Mouse (Mus musculus) embryo, embryonic 10.5 days (tissue): Measurements from ENCODE around the gene Lef1.

ENCODE experiments used
- DNase-seq: peaks from one replicate; pipeline ENCODE4 v3.0.0-alpha.2; 2015; ENCODE audit warnings: low spot score

Lef1 gene

GRCm38 (mm10) chr3:131110191-131111150 lies at the start of gene Lef1:
Gene Lef1 (plus strand): TSS chr3:131110471.
- peak; percentile 89 for DNase-seq

- DNase-seq: no peak
Measured at GRCm38 (mm10) chr3:131065001-131065400, 45.3 kb upstream of the Lef1 start.

GRCm38 (mm10) chr3:131066171-131066570 lies 44.1 kb upstream of the Lef1 start:
- no peak for DNase-seq

- no peak for DNase-seq
Measured at GRCm38 (mm10) chr3:131068000-131068399, 42.3 kb upstream of the Lef1 start.

GRCm38 (mm10) chr3:131070210-131070609 lies 40.1 kb upstream of the Lef1 start:
- no peak for DNase-seq

GRCm38 (mm10) chr3:131072661-131073060 lies 37.6 kb upstream of the Lef1 start:
- no peak for DNase-seq

- no peak for DNase-seq
Measured at GRCm38 (mm10) chr3:131073946-131074345, 36.3 kb upstream of the Lef1 start.

- DNase-seq: no peak
Measured at GRCm38 (mm10) chr3:131078041-131078621, 32.1 kb upstream of the Lef1 start.

- no peak for DNase-seq
Measured at GRCm38 (mm10) chr3:131078719-131079118, 31.6 kb upstream of the Lef1 start.

- DNase-seq: peak; percentile 33
Measured at GRCm38 (mm10) chr3:131083722-131084121, 26.5 kb upstream of the Lef1 start.

GRCm38 (mm10) chr3:131084718-131085561 lies 25.3 kb upstream of the Lef1 start:
- peak; percentile 79 for DNase-seq

GRCm38 (mm10) chr3:131085978-131086377 lies 24.3 kb upstream of the Lef1 start:
- DNase-seq: no peak

- peak; percentile 31 for DNase-seq
Measured at GRCm38 (mm10) chr3:131089721-131090120, 20.6 kb upstream of the Lef1 start.

- no peak for DNase-seq
Measured at GRCm38 (mm10) chr3:131092113-131092512, 18.2 kb upstream of the Lef1 start.

- DNase-seq: no peak
Measured at GRCm38 (mm10) chr3:131093736-131094135, 16.5 kb upstream of the Lef1 start.

- DNase-seq: no peak
Measured at GRCm38 (mm10) chr3:131096105-131096504, 14.2 kb upstream of the Lef1 start.

- DNase-seq: peak; percentile 24
Measured at GRCm38 (mm10) chr3:131102191-131102774, 8.0 kb upstream of the Lef1 start.

GRCm38 (mm10) chr3:131105362-131105761 lies 4.9 kb upstream of the Lef1 start:
- no peak for DNase-seq

GRCm38 (mm10) chr3:131105940-131106401 lies 4.3 kb upstream of the Lef1 start:
- peak; percentile 89 for DNase-seq

GRCm38 (mm10) chr3:131106451-131107291 lies 3.6 kb upstream of the Lef1 start:
- DNase-seq: peak; percentile 72
